Mouse (Mus musculus) thymus, postnatal 14 days (tissue): ENCODE measurements around the gene Igsf8.

Experiments
- DNase-seq: peaks from one replicate; pipeline ENCODE4 v3.0.0; 2021

Gene Igsf8

DNA sequence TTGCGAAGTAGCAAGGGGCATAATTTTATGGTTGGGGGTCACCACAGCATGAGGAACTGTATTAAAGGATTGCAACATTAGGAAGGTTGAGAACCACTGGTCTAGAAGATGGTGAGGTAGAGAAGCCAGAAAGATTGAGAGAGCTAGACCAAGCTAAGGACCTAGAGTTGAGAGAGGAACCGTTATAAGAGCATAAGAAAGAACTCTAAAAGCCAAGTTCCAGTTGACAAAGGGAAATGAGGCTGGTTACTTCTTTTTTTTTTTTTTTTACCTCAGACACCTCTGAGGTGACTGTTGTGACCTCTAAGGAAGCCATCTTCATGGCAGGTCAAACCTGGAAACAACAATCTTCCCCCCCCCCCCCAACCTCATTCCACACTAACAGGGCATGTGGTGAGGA lies 43.7 kb downstream of the Igsf8 start:
- no peak for DNase-seq

- DNase-seq: no peak
Measured at GRCm38 (mm10) chr1:172305635-172306034, 44.2 kb downstream of the Igsf8 start.

DNA sequence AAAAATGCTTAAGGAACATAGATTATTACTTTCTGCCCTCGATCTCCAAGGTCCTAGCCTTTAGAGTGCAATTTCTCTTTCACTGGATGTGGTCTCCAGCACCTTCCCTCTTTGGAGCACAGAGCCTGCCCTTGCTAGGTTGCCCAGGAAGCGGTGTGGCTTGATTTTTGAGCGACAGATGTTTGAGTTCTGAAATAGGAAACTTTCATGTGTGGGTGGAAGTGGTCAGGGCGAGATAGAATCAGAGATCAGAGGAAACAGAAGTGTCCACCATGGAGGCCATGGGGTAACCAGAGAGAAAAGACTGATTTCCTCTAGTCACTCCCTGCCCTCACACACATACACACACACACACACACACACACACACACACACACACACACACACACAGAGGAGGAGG lies 44.8 kb downstream of the Igsf8 start:
- DNase-seq: no peak

DNA sequence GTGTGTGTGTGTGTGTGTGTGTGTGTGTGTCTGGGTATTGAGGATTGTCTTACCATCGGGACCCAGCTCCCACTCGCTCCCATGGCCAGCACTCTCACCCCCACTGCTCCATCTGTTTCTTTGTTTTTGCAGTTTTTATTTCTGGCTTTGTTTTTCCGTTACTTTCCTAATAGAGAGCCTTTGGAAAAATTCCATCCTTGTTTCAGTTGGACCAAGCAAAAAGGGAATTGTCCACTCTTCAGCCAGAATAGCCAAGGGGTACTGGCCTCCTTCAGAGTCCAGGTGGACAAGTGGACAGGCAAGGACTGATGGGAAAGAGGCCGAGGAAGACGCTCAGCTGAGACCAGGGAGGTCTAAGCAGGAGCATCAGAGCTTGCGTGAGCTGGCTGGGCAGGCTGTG lies 45.4 kb downstream of the Igsf8 start:
- no peak for DNase-seq

DNA sequence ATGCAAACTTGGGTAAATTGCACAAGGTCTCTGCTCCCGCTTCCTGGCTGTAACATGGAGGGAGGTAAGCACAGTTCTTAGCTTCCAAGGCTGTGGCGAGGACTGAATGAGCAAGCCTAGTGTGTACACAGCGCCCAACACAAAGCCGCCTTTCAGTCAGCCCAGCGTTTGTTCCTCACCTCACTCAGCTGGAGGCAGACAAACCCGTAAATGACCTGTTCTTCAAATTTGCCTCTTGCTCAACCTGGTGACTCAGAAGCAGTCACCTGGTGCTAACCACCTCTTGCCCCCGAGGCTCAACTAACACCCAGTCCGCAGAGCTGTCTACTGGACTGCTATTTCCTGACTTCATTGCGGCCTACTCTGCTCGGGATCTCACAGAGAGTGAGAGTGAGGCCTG lies 46.5 kb downstream of the Igsf8 start:
- no peak for DNase-seq

DNA sequence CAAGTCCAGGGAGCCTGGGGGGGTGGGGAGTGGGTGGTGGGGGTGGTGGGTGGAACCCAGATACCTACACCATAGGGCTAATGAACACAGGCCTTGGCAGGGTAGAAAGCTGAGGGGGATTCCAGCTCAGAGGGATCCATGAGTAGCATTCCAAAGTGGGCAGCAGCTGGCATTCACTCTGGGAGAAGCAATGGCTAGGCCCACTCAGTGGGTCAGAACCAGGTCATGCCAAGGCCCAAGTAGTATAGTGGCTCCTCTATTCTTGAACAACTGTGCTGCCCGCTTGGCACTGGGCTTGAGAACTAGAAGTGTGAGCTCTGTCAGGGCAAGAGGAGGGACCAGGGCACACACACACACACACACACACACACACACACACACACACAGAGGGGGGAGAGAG lies 47.0 kb downstream of the Igsf8 start:
- DNase-seq: no peak

- peak; percentile 90 for DNase-seq
Measured at GRCm38 (mm10) chr1:172309699-172310398, 48.4 kb downstream of the Igsf8 start.

DNA sequence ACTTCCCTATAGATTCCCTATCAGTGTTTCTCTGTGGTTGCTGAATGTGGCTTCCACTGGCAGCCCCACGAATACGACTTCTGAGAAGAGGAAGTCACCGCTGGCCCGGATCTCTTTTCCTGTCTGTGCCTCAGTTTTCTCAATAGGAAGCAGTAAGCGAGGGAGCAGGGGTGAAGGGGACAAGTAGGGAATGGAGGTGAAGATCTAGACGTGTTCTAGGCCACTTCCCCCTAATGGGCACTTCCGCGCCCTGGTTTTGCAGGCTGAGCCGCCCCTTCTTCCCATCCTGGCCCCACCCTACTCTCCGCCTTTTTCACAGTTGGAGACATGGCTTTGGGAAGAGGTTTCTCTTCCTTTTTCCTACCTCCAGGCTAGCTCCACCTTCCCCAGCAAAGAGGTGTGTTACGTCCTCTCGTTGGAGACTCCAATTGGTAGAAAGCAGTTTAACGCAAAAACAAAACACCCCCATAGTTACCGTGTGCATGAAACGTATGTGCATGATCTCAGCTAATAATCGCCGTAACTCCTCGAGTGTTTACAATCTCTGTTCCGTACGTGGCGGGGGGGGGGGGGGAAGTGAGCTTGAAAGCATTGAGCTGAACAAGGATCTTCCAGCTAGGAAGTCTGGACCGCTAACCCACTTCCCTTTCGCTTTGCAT lies 49.9 kb downstream of the Igsf8 start:
- DNase-seq: peak; percentile 50

DNA sequence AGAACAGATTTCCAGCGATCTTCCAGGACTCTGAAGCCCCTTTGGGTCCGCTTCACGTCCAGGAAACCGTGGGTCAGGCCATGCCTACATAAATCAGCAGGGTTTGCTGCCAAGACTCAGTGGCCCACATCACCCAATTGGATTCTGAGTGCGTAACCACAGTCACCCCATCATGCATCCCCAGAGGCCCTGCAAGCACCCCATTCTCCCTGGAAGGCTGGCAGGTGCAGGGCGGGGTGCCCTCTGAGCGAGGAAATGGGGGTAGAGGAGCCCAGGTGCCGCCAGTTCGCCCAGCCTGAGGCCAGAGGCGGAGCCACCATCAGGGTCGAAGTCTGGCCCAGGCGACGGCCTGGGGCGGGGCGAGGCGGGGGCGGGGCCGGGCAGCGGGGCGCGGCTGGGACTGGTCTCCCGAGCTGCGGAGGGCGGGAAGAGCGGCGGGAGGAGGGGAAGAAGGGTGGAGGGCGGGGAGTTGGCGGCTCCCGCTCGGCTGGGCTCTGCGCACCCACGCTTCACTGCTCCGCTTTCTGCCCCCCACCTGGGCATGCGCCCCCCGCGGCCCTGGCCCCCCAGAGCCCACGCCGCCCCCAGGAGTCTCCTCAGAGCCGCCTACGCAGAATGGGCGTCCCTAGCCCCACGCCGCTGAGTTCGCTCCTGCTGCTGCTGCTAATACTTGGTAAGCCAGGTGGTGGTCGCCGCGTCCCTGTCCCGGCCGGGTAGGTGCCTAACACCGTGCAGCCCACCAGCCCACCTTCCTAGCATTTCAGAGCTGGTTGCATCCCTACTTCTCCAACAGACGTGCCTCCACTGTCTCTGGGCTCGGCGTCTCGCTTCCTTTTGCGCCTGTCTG lies 50.7 kb downstream of the Igsf8 start:
- DNase-seq: peak; percentile 94

DNA sequence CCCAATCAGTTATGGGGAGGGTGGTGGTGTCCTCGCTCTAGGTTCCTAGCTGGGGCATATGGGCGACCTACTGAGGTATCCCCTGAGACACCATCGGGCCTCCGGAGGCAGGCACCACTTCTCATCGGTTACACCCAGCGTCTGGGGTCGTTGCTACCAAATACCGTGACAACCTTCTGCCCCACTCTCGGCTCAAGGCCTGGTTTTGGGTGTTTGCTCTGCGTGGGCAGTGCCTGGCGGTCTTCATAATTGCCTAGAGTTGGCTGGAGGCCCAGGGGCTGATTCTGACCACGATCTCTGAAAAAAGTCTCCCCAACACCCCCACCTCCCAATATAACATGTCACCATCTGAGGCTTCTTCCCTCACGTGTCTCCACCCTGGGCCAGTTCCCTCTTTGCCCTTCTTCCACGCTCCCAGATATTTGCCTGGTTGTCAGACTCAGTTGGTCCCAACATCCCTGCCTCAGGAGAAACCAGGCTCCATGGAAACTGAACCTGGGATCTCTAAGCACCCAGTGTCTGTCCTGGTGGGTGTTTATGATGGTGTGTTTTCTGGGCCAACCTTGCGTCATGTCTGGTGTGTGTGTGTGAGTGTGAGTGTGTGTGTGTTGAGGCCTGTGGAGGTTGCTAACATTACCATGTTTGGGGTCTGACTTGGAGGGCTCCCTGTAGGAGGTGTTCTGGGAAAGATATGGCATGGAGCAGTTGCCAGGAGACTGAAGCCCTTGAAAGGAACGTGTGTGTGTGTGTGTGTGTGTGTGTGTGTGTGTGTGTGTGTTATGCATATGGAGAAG lies 51.5 kb downstream of the Igsf8 start:
- no peak for DNase-seq

- no peak for DNase-seq
Measured at GRCm38 (mm10) chr1:172313613-172314411, 52.4 kb downstream of the Igsf8 start.

- no peak for DNase-seq
Measured at GRCm38 (mm10) chr1:172314911-172315310, 53.5 kb downstream of the Igsf8 start.

DNA sequence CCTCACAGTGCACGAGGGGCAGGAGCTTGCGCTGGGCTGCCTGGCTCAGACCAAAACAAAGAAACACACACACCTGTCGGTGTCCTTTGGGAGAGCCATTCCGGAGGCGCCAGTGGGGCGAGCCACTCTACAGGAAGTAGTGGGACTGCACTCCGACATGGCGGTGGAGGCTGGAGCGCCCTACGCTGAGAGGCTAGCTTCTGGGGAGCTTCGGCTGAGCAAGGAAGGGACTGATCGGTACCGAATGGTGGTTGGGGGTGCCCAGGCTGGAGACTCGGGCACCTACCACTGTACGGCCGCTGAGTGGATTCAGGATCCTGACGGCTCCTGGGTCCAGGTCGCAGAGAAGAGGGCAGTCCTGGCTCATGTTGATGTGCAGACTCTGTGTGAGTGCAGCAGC lies 56.0 kb downstream of the Igsf8 start:
- DNase-seq: no peak

- no peak for DNase-seq
Measured at GRCm38 (mm10) chr1:172317946-172318345, 56.5 kb downstream of the Igsf8 start.

GRCm38 (mm10) chr1:172318424-172319035 lies 57.1 kb downstream of the Igsf8 start:
- DNase-seq: no peak

GRCm38 (mm10) chr1:172319346-172319745 lies 57.9 kb downstream of the Igsf8 start:
- DNase-seq: no peak

GRCm38 (mm10) chr1:172319921-172320411 lies 58.5 kb downstream of the Igsf8 start:
- DNase-seq: no peak

- DNase-seq: no peak
Measured at GRCm38 (mm10) chr1:172322725-172323124, 61.3 kb downstream of the Igsf8 start.

GRCm38 (mm10) chr1:172323298-172323697 lies 61.9 kb downstream of the Igsf8 start:
- no peak for DNase-seq

DNA sequence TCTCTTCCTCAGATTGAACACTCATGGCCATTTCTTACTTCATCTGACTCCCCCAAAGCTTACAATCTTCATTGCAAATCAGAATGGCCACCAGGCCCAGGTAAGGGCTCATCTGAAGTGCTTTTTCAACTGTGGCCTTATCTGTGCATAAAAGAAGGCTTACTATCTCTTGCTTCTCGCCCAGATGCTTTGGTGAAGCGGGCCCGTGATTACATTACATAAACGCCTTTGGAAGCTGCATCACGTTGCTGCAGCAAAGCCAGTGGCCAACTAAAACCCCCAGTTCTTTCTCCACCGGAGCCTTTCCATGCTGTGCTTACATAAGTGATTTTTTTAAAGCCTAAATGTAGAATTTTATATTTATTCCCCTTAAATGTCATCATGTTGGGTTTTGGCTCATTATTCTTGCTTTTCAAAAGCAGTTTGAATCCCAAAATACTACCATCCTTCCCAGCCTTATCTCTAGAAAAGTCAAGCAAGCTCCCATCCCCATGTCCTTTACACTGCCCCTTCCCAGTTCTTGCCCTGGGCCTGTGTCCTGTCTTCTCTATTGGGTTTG lies 62.4 kb downstream of the Igsf8 start:
- no peak for DNase-seq

GRCm38 (mm10) chr1:172324725-172325124 lies 63.3 kb downstream of the Igsf8 start:
- peak; percentile 73 for DNase-seq
